Mouse (Mus musculus) forebrain, embryonic 11.5 days (tissue): ENCODE data around the gene Hist1h2bh. TPM values are rescaled to one million over a fixed set of nuclear protein-coding genes. Genes with fewer than 3 reads are reported as not detected.

Source experiments
- ATAC-seq: fragments of 200-750 bp; cut with Nextera tagmentation; replicated peaks from 2 replicates; pipeline ENCODE4 v1.8.0; 2017; ENCODE audit warnings: moderate TSS enrichment; ENCODE audit not compliant: low FRiP score
- DNase-seq: peaks from one replicate; pipeline ENCODE4 v3.0.0-alpha.2; 2017; ENCODE audit warnings: low spot score
- H3K27ac ChIP-seq: fragments of 300-500 bp; sonication (generic); 2 replicates; pipeline ENCODE4 v1.5.1; 2014; ENCODE audit warnings: low read depth, low read length
- H3K27me3 ChIP-seq: fragments of 300-500 bp; sonication (generic); 2 replicates; pipeline ENCODE4 v1.6.1; 2014; ENCODE audit warnings: mild to moderate bottlenecking, low read length, mixed read lengths; ENCODE audit not compliant: control insufficient read depth, insufficient read depth
- H3K36me3 ChIP-seq: fragments of 300-500 bp; sonication (generic); 2 replicates; pipeline ENCODE4 v1.6.1; 2014; ENCODE audit warnings: mild to moderate bottlenecking, low read length, moderate library complexity, mixed read lengths; ENCODE audit not compliant: control insufficient read depth, insufficient read depth
- H3K4me1 ChIP-seq: fragments of 300-500 bp; sonication (generic); replicated peaks from 2 replicates; pipeline ENCODE4 v1.6.1; 2014; ENCODE audit warnings: low read length, mixed read lengths; ENCODE audit not compliant: control insufficient read depth, insufficient read depth
- H3K4me2 ChIP-seq: fragments of 300-500 bp; sonication (generic); 2 replicates; pipeline ENCODE4 v1.6.1; 2014; ENCODE audit warnings: low read depth, mild to moderate bottlenecking, low read length, moderate library complexity, mixed read lengths; ENCODE audit not compliant: severe bottlenecking
- H3K4me3 ChIP-seq: fragments of 300-500 bp; sonication (generic); 2 replicates; pipeline ENCODE4 v1.5.1; 2014; ENCODE audit warnings: low read depth, low read length
- H3K9ac ChIP-seq: fragments of 300-500 bp; sonication (generic); 2 replicates; pipeline ENCODE4 v1.6.1; 2014; ENCODE audit warnings: low read length
- H3K9me3 ChIP-seq: fragments of 300-500 bp; sonication (generic); 2 replicates; pipeline ENCODE4 v1.6.1; 2016; ENCODE audit warnings: low read length, mixed read lengths; ENCODE audit not compliant: control insufficient read depth
- WGBS: fragments of 180-500 bp; shearing (Covaris S2); extraction: QIAGEN DNeasy Blood & Tissue Kit; methylation state at CpG from one replicate; pipeline ENCODE4 v1.1.7; 2014; 5-methylcytosine and 5-hydroxymethylcytosine counted together
- microRNA-seq: library from miRNA; unstranded; fragments of <30 nt; microRNA quantifications from one replicate; pipeline ENCODE4, GENCODE M21; 2016; ENCODE audit not compliant: insufficient number of aligned reads
- polyA plus RNA-seq: library from polyadenylated mRNA; unstranded; fragments of >200 nt; fragmentation: Nextera tagmentation; extraction: Ambion mirVana; gene quantifications from 2 replicates; pipeline ENCODE4 v1.2.1, GENCODE M21; 2014

Gene Hist1h2bh
- polyA plus RNA-seq, 1 experiment from 2014 or later = 1.2 TPM

DNA sequence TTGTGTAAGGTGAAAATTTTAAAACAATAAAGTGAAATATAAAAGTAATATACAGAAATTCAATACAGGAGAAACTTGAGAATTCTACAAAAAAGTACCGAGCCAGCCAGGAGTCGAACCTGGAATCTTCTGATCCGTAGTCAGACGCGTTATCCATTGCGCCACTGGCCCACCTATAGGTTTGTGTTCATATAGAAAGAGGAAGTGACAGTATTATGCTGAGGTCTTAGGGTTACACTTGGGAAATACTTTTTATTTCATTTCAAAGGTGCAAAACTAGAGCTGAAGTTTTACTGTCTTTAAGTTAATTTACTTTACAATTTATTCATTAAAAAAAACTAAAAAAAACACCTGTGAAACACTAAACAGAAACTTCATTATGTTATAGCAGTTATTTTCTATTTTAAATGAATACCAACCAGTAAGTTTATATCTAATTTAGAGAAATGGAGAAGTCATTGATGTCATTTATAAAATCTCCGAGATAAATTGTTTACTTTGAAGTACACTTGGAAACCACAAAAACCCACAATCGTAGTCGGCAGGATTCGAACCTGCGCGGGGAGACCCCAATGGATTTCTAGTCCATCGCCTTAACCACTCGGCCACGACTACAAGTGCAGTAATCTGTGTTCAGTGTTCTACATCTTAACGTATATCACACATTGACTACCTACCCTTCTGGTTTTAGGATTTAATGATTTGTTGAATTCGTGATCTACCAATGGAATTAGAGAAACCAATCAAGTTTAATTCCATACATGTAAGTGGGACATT, 42.6 kb downstream of the Hist1h2bh start:
- Histone ChIP-seq H3K4me2 (peak overlapping the region; percentile 24; the same call in 1 of the 2 replicates), H3K4me3 (no peak overlapping the region; the same call in 1 of the 2 replicates)

DNA sequence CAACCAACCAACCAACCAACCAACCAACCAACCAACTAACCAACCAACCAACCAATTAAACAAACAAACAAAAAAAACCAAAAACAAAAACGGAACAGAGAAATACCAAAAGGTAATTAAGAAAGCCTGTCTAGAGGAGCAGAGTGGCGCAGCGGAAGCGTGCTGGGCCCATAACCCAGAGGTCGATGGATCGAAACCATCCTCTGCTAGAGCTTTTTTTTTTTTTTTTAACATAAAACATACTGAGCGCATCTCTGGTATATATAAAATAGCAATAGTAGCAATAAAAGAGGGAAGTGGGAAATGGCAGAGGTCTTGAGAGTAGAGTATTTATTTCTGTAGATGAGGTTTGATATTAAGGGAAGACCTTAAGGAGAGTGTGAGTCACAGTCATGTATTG, 43.2 kb downstream of the Hist1h2bh start:
- no peak overlapping the region for H3K4me2 ChIP-seq
- H3K27ac ChIP-seq = no peak overlapping the region
- H3K27me3 ChIP-seq = no peaks in the 10 kb centered on the region
- no peaks in the 10 kb centered on the region for H3K9me3 ChIP-seq
- ATAC-seq (no peak), DNase-seq (no peak)
- no peak overlapping the region for H3K4me3 ChIP-seq
- WGBS = 1% methylated on average over 7 of the region's 7 CpGs
- H3K4me1 ChIP-seq = peaks cover 3% of the 10 kb centered on the region; the same call in 1 of the 2 replicates
- H3K9ac ChIP-seq = no peak overlapping the region
- no peaks in the 10 kb centered on the region for H3K36me3 ChIP-seq

More for the DNA sequence above, 42.6 kb downstream of the Hist1h2bh start:
- peak; percentile 77 for ATAC-seq
- Histone ChIP-seq H3K4me1 (peaks cover 6% of the 10 kb centered on the region; the same call in 1 of the 2 replicates), H3K36me3 (no peaks in the 10 kb centered on the region), H3K9ac (no peak overlapping the region), H3K27me3 (no peaks in the 10 kb centered on the region), H3K9me3 (no peaks in the 10 kb centered on the region), H3K27ac (no peak overlapping the region)
- DNase-seq = peak; percentile 92
- WGBS = under 1% methylated on average over 17 of the region's 17 CpGs

DNA sequence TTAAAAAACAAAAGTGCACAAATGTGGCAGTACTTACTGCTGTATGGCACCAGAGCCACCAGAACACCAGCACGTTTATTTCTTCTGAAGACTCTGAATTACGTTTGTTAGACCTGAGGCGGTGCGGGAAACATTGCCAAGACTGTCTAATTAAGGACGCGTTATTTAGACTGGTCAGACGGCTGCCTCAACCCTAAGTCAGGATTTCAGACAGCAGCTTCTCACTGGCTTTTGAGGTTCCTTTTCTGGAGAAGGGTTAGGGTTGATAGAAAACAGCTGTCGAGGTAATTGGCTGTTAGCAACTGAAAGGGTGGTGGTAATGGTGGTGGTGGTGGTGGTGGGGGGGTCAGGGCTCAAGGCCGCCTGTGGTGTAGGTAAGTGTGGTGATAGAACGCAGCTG, 44.5 kb downstream of the Hist1h2bh start:
- no peaks in the 10 kb centered on the region for H3K9me3 ChIP-seq
- H3K4me2 ChIP-seq = peak overlapping the region; percentile 51
- H3K36me3 ChIP-seq = no peaks in the 10 kb centered on the region
- H3K4me1 ChIP-seq = peaks cover 3% of the 10 kb centered on the region; the same call in 1 of the 2 replicates
- ATAC-seq = no peak
- WGBS = 3% methylated on average over 10 of the region's 10 CpGs
- peak overlapping the region; percentile 24 for H3K4me3 ChIP-seq
- H3K9ac ChIP-seq = no peak overlapping the region
- no peak for DNase-seq
- no peak overlapping the region for H3K27ac ChIP-seq
- H3K27me3 ChIP-seq = no peaks in the 10 kb centered on the region

DNA sequence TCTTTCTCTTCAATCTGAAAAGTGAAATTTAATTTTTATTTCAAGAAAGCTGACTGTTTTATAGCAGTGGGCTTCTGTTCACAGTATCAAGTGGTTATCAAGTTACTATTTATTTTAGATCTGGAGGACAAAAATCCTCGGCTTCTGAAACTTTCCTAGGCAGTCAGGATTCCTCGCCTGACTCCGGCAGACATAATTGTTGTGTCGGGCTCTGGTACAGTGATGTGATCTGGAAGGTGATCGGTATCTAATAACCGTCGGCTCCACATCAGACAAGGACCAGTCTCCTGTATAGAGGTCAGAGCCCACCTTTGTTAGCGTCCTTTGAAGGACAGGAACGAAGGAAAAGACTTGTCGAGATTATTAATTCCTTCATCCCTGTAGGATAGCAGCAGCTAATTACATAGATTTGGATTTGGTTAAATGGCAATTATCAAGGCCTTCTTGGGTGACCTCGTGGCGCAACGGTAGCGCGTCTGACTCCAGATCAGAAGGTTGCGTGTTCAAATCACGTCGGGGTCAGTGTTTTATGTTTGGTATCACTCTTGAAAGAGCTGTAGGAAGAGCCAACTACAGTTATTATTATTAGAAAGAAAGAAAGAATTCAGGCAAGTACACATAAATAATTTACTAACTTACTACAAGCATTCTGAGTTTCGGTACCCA, 45.4 kb downstream of the Hist1h2bh start:
- DNase-seq = peak; percentile 77
- WGBS = under 1% methylated on average over 19 of the region's 19 CpGs
- no peak overlapping the region for H3K9ac ChIP-seq
- H3K9me3 ChIP-seq = no peaks in the 10 kb centered on the region
- H3K4me1 ChIP-seq = peaks cover 3% of the 10 kb centered on the region; the same call in 1 of the 2 replicates
- no peaks in the 10 kb centered on the region for H3K36me3 ChIP-seq
- H3K4me3 ChIP-seq = peak overlapping the region; percentile 24
- H3K27ac ChIP-seq = no peak overlapping the region
- ATAC-seq = peak; percentile 25; the same call in 1 of the 2 replicates
- no peaks in the 10 kb centered on the region for H3K27me3 ChIP-seq
- peak overlapping the region; percentile 51 for H3K4me2 ChIP-seq

DNA sequence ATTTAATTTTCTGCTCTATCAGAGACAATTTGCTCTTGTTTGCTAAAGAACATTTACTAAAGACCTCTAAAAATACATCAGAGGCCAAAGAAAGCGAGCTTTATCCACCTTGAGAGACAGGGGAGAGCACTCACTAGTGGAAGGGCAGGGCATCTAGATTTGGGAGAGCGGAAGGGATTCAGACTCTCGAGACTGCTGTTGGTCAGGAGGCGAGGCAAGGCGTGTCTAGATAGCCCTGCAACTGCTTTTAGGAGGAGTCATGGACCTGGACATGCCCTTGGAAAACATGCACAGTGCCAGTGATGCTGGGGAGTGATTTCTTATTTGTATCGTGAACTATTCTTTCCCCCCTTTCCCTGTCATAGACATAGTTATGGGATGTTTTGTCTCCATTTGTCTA, 47.7 kb downstream of the Hist1h2bh start:
- DNase-seq (no peak), ATAC-seq (no peak)
- peaks cover 6% of the 10 kb centered on the region; the same call in 1 of the 2 replicates for H3K4me1 ChIP-seq
- no peak overlapping the region for H3K4me3 ChIP-seq
- H3K27ac ChIP-seq = no peak overlapping the region
- H3K4me2 ChIP-seq = no peak overlapping the region
- H3K9me3 ChIP-seq = no peaks in the 10 kb centered on the region
- no peak overlapping the region for H3K9ac ChIP-seq
- H3K36me3 ChIP-seq = no peaks in the 10 kb centered on the region
- 73% methylated on average over 6 of the region's 6 CpGs for WGBS
- H3K27me3 ChIP-seq = no peaks in the 10 kb centered on the region

DNA sequence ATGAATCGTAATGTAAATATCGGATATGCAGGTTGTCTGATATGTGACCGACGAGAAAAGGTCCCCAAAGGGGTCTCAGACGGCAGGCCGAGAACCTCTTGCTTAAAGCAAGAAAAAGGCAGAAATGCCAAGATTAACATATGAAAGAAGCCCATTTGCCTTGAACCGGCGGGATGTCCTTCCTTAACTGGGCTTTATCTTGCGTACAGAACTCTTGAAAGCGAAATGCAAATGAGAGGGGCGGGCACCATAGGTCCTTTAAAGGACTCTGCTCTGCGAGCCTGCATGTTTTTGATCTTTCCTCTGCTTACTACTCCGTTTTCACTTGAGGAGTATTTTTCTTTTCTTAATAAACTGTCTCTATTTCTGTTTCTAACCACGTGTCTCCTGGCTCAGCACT, 51.2 kb downstream of the Hist1h2bh start:
- peak overlapping the region; percentile 16 for H3K4me3 ChIP-seq
- DNase-seq = peak; percentile 61
- H3K9me3 ChIP-seq = no peaks in the 10 kb centered on the region
- 3% methylated on average over 14 of the region's 14 CpGs for WGBS
- peak overlapping the region; percentile 31; the same call in 1 of the 2 replicates for H3K4me2 ChIP-seq
- H3K27me3 ChIP-seq = no peaks in the 10 kb centered on the region
- peak overlapping the region; percentile 53; the same call in 1 of the 2 replicates for H3K27ac ChIP-seq
- H3K36me3 ChIP-seq = no peaks in the 10 kb centered on the region
- ATAC-seq = peak; percentile 55; the same call in 1 of the 2 replicates
- no peak overlapping the region for H3K9ac ChIP-seq
- peaks cover 2% of the 10 kb centered on the region; the same call in 1 of the 2 replicates for H3K4me1 ChIP-seq

Small RNA genes lying within 50 kb of the gene (microRNA-seq; reads per million reads assigned to microRNA genes)
- gene Gm44297 = not detected
- gene Gm44359 = not detected
- gene Gm44394 = not detected
- 4.2 reads per million for gene n-TStga1

Other genes starting within 250 kb of the Hist1h2bh start
- gene Zfp322a, start 174.2 kb downstream of the Hist1h2bh start, polyA plus RNA-seq = 61.9 and 72.7 TPM in 2 replicates
- gene Abt1, start 119.5 kb downstream of the Hist1h2bh start, polyA plus RNA-seq = 13.0 and 13.5 TPM in 2 replicates
- 0.17 and 0.19 TPM in 2 replicates for gene Btn1a1, start 77.5 kb downstream of the Hist1h2bh start, polyA plus RNA-seq
- gene Btn2a2, start 54.5 kb downstream of the Hist1h2bh start, polyA plus RNA-seq = 0.48 and 0.59 TPM in 2 replicates
- 2.0 and 4.9 TPM in 2 replicates for gene Hist1h4h, start 12.3 kb downstream of the Hist1h2bh start, polyA plus RNA-seq
- gene Hist1h2af, start 9.5 kb downstream of the Hist1h2bh start, polyA plus RNA-seq = 7.7 and 9.3 TPM in 2 replicates
- 5.2 and 5.7 TPM in 2 replicates for gene Hist1h3g, start 8.0 kb downstream of the Hist1h2bh start, polyA plus RNA-seq
- 0.92 and 1.4 TPM in 2 replicates for gene Hist1h3f, start 660 bp upstream of the Hist1h2bh start, polyA plus RNA-seq
- gene Hist1h4f, start 8.3 kb upstream of the Hist1h2bh start, polyA plus RNA-seq = 1.2 and 1.3 TPM in 2 replicates
- gene Hist1h1d, start 9.9 kb upstream of the Hist1h2bh start, polyA plus RNA-seq = 0.87 and 0.92 TPM in 2 replicates
- gene Hist1h3e, start 19.0 kb upstream of the Hist1h2bh start, polyA plus RNA-seq = 6.7 and 10.4 TPM in 2 replicates
- gene Hist1h2ae, start 27.8 kb upstream of the Hist1h2bh start, polyA plus RNA-seq = 96.4 and 102 TPM in 2 replicates
- gene Hist1h2bg, start 28.0 kb upstream of the Hist1h2bh start, polyA plus RNA-seq = 7.4 and 10.0 TPM in 2 replicates
- gene Hist1h2bf, start 30.8 kb upstream of the Hist1h2bh start, polyA plus RNA-seq = 4.5 and 5.9 TPM in 2 replicates
- gene Hist1h2ad, start 31.0 kb upstream of the Hist1h2bh start, polyA plus RNA-seq = 2.5 and 3.0 TPM in 2 replicates
- 11.9 and 13.9 TPM in 2 replicates for gene Hist1h3d, start 32.4 kb upstream of the Hist1h2bh start, polyA plus RNA-seq
- gene Hist1h4d, start 38.2 kb upstream of the Hist1h2bh start, polyA plus RNA-seq = 132 and 133 TPM in 2 replicates
- 4.0 and 4.6 TPM in 2 replicates for gene Hist1h2be, start 77.7 kb upstream of the Hist1h2bh start, polyA plus RNA-seq
- 27.3 and 27.7 TPM in 2 replicates for gene Hist1h1e, start 79.2 kb upstream of the Hist1h2bh start, polyA plus RNA-seq
- gene Hist1h2ac, start 140.6 kb upstream of the Hist1h2bh start, polyA plus RNA-seq = 1.1 and 1.2 TPM in 2 replicates
- gene Hist1h2bc, start 140.8 kb upstream of the Hist1h2bh start, polyA plus RNA-seq = 23.4 and 25.3 TPM in 2 replicates
- gene Hist1h1t, start 152.4 kb upstream of the Hist1h2bh start, polyA plus RNA-seq = 0.51 TPM in 1 of 2 replicates, not detected in the other
- gene Hist1h4c, start 155.1 kb upstream of the Hist1h2bh start, polyA plus RNA-seq = 6.0 and 6.8 TPM in 2 replicates
- gene Hfe, start 167.5 kb upstream of the Hist1h2bh start, polyA plus RNA-seq = 2.2 TPM in 2 replicates
- gene Hist1h1c, start 195.4 kb upstream of the Hist1h2bh start, polyA plus RNA-seq = 14.5 and 15.2 TPM in 2 replicates
- gene Hist1h3c, start 202.2 kb upstream of the Hist1h2bh start, polyA plus RNA-seq = 8.7 and 10.6 TPM in 2 replicates
- 2.6 and 3.4 TPM in 2 replicates for gene Hist1h2bb, start 203.3 kb upstream of the Hist1h2bh start, polyA plus RNA-seq
- gene Hist1h2ab, start 207.7 kb upstream of the Hist1h2bh start, polyA plus RNA-seq = 59.7 and 63.1 TPM in 2 replicates
- 11.7 and 15.4 TPM in 2 replicates for gene Hist1h3b, start 208.9 kb upstream of the Hist1h2bh start, polyA plus RNA-seq
- gene Hist1h4b, start 213.6 kb upstream of the Hist1h2bh start, polyA plus RNA-seq = 4.7 and 5.9 TPM in 2 replicates
- gene Hist1h4a, start 217.8 kb upstream of the Hist1h2bh start, polyA plus RNA-seq = 0.95 TPM in 1 of 2 replicates, not detected in the other
- 2.9 and 5.4 TPM in 2 replicates for gene Hist1h3a, start 219.0 kb upstream of the Hist1h2bh start, polyA plus RNA-seq
- gene Hist1h1a, start 220.3 kb upstream of the Hist1h2bh start, polyA plus RNA-seq = 2.7 and 4.0 TPM in 2 replicates
- 0.13 TPM in 1 of 2 replicates, not detected in the other for gene Trim38, start 226.5 kb upstream of the Hist1h2bh start, polyA plus RNA-seq